Mouse (Mus musculus): ENCODE measurements around the gene Ehbp1.

Ehbp1 gene

DNA sequence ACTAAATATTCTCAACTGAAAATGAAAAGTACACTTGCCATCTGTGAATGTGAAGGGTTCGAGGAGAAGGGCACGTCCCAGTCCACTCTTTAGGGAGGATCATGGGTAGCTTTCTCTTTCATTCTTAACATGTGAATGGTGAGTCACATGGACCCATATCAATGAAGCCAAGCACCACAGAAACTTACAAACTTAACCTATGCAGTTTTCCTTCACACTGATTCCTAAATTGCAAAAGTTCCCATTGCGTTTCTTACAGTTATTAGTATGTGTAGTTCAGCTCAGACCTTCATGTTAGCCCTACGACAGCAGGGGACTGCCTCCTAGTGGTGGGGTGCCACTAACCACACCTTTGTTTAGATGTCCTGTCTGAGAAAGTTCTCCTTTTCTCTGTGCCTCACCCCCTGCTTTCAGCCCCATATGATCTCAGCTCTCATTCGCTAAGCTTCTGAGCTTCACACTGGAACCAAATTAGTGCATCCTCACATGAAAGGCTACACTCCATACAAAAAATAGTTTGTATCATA lies 368.0 kb downstream of the Ehbp1 start:
- DNase-seq (ENCODE audit: extremely low spot score, low spot score), result no peak

- no peak for DNase-seq (ENCODE audit: extremely low spot score, low spot score)
These were observed 368.5 kb downstream of the Ehbp1 start for GRCm38 (mm10) chr11:21973597-21973996.

GRCm38 (mm10) chr11:21968922-21969321 lies 373.2 kb downstream of the Ehbp1 start:
- DNase-seq (ENCODE audit: extremely low spot score, low spot score), result no peak
